Mouse (Mus musculus) heart, adult 9 months (tissue): ENCODE results near the gene Col25a1.

ENCODE experiments used
- DNase-seq, 2 experiments: peaks; one replicate each; pipeline ENCODE4 v3.0.0; 2022; ENCODE audit warnings: low spot score in 2 of 2

The Col25a1 gene

DNA sequence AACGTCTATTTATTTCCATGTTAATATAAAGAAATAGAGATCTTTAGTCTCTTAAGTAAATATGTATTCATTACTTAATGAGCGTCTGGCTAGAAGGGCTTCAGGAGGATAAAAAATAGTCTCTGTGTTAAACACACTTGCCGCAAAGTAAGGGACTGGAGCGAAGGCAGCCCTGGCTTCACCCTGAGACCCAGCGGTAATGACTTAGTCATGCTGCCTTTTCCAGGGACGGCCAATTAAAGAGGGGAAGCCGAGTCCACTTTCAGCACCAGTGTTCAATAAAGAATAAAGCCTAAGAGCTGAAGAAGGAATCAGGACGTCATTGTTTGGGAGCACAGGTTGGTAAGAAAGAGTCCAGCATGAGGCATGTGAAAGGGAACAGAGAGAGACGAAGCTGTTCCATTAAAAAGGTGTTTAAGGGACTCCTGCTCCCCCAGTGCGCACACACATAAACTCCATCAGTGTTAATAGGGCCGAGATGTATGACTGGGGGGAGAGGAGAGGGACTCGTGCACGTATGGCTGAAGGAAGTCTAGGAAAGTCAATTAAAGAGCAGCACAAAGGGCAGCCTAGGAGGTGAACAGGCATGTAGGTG lies 30.1 kb downstream of the Col25a1 start:
- DNase-seq = no peak

DNA sequence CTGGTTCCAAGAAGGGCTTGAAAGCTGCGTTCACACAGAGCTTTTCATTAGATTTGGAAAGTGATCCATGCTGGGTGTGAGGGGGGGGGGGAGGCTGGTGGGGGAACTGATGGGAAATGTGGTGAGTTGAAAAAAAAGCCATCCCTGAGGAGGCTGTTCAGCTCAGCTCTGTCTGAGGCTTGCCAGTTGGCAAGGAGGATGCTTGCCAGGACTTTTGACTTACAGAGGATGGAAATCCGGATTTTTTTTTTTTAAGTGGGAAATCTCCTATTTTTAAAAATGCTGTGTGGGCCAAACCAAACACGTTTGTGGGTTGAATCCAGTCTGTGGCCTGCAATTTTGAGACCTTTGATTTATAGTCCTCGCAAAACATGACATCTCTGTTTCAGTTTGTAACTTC lies 35.6 kb downstream of the Col25a1 start:
- DNase-seq = no peak

DNA sequence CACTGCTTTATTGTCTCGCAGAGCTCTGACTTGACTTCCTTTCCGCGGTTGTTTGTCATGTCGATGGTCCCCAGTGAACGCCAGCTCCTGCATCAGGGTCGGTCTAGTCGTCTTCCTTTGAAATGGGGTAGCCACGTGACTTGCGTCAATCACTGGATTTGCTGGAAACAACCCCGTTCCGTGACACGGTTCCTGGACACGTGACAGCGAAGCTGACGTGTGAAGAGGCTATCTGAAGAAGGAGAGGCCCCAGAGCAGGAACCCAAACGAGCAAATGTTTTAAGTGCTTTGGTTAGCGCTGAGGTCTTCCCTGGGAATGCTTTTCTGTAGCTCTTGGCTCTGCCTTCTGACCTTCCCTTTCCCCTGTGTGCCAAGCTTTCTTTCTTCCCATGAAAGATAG lies 41.5 kb downstream of the Col25a1 start:
- peak; percentile 42 to 59 for DNase-seq

- peak; percentile 71 to 72 for DNase-seq
Observed at GRCm38 (mm10) chr3:130180181-130180940, 49.1 kb downstream of the Col25a1 start.

GRCm38 (mm10) chr3:130180964-130181590 lies 49.8 kb downstream of the Col25a1 start:
- peak in 1 of 2 experiments; percentile 1 for DNase-seq

DNA sequence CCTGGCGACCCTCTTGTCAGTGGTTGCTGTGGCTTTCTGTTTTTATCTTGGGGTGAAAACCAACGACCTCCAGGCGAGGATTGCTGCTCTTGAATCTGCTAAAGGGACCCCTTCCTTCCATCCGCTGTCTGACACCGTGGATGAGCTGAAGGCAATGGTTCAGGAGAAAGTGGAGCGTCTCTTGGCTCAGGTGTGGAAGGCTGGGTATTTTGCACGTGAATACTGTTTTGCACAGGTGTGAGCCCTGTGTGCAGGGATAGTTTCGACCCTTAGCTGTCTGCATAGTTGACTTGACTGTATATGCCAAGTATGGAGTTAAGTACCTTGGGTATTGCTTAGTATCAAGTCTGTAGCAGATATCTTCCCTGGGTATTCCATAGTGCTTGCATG lies 50.3 kb downstream of the Col25a1 start:
- no peak for DNase-seq

GRCm38 (mm10) chr3:130182450-130182849 lies 51.1 kb downstream of the Col25a1 start:
- no peak for DNase-seq

DNA sequence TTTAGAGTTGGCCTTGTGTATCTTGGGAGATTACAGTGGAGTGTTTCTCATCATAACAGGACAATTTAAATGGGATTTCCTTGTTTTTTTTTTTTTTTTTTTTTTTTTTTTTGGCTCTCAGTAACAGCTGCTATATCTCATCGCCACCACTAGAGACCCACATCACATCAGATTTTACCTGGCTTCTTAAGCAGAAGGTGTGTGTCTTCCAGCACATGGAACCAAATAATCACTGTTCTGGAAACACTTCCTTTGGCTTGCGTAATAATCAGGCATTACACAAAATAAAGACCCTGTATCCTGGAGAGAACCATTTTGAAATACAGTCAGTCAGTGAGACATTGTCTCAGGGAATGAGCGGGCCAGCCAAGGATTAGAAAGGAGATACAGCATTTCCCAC lies 53.8 kb downstream of the Col25a1 start:
- no peak for DNase-seq

DNA sequence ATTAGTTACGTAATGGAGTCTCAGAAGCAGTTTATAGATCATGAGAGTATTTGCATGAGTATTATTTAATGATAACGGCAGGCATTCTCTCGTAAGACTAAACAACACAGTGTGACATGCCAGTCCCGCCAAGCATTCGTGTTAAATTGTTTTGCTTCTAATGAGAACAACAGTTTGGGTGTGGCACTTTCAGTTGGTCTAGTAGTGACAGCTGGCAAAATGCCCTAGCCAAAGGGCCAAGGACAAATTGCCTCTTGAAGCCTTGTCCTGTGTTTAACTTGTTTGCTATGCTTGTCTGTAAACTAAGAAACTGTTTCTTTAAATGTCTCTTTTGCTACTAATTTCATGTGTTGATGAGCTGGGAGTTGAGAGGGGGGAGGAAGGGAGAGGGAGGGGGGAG lies 56.3 kb downstream of the Col25a1 start:
- DNase-seq = peak in 1 of 2 experiments; percentile 3

DNA sequence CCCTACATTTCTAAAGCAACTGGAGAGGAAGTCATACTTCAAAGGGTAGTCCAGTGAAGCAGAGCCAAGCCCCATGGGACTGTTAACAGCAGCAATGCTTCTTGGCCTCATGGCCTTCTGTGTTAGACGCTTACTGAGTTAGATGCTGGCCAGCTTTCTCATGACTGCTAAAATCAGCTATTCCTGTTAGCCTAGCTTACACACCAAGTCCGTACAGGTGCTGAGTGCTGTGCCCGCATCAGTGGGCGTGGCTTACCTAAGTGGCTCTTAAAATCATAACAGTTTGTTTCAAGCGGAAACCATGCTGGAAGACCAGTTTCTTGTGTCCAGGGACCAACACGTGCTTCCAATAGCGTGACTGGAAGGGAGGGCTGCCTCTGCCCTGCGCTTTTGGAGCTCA lies 62.1 kb downstream of the Col25a1 start:
- DNase-seq = peak in 1 of 2 experiments; percentile 2

DNA sequence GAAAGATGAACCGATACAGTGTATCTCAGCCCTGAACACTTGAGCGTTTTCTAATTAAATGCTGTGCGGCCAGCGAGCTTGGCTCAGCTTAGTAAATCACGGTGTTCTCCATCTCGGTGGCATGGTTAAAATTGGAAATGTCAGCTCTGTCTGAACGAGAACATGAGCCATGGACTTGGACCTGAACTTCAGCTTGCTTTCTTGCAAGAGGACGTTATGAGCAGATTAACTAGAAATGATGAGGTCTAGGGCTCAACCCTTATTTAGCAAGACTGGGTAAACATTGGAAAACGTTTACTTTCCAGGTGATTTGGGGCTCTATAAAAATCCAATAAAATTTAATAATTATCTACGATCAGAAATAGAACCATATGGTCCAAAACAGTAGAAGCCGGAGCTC lies 83.3 kb downstream of the Col25a1 start:
- DNase-seq = no peak

DNA sequence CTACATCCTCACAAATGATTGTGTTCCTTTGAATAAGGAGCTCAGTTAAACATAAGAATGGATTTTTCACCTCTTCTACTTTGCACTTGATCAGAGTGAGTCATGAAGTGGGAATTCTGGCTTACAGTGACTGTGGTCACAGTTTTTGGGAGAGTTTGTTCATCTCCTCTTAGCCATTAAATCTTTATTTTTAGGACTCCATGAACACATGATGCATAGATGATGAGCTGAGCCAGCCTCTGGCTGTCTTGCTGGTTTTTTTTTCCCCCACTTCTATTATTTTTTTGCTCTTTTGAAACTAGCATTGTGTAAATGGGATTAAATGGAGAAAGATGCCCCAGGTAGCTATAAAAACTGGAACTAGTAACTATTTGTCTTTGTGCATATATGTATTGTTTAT lies 84.8 kb downstream of the Col25a1 start:
- DNase-seq = no peak

- DNase-seq = no peak
Observed at GRCm38 (mm10) chr3:130216646-130217045, 85.3 kb downstream of the Col25a1 start.

DNA sequence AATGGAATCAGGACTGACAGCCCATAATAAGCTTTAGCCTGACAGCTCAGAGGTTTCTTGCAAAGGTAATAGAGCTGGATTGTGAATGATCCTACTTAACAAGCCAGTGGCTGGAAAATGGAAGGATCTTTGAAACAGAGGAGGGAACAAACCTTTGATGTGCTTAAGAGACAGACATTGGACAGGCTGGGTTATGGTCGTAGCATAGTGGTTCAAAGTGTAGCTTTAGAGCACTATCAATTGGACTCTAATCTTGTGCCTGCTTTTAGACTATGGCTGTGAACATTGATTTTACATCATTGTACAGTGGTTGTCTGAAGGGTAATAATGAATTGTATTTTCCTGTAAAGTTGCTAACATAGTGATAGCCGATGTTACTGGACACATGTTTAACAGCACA lies 86.4 kb downstream of the Col25a1 start:
- no peak for DNase-seq

DNA sequence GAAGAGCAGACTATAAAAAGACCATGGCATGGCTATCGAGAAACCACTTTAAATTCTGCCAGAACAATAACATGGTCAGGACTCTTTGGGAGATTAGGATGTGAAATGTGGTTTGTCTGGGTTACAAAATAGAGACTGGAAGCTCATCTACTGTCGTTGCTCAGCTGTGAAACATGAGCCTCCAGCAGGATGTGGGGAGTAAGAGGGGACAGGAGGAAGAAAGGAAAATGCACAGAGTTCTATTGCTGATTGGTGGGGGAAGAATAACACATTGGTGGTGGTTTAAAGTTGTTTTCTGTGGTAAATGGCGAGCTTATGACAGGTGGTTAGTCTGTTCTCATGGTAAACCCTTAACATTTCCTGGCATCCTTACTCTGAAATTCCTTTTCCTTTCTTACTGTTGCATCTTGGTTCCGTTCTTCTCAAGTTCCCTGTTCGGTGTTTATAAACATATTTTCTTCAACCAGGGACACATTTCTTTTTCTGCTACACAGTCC lies 87.0 kb downstream of the Col25a1 start:
- no peak for DNase-seq

- no peak for DNase-seq
Observed at GRCm38 (mm10) chr3:130220811-130221210, 89.5 kb downstream of the Col25a1 start.

DNA sequence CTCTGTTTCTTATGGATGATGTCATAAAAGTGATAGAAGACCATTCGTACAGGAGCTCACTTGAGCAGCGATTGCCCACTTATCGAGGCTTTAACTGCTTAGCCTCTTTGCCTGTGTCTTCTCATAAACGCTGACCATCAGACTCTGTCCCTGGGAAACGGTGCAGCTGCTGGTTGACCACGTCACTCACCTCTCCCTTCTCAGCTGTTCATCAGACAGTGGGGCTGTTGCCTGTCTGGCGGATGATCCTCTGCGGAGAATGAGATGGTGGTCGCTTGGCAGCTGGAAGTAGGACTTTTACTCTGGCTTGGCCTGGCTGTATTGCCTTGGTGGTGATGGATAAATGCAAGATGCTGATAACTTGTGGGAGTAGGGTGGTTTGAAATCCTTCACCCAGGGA lies 96.9 kb downstream of the Col25a1 start:
- DNase-seq = no peak

DNA sequence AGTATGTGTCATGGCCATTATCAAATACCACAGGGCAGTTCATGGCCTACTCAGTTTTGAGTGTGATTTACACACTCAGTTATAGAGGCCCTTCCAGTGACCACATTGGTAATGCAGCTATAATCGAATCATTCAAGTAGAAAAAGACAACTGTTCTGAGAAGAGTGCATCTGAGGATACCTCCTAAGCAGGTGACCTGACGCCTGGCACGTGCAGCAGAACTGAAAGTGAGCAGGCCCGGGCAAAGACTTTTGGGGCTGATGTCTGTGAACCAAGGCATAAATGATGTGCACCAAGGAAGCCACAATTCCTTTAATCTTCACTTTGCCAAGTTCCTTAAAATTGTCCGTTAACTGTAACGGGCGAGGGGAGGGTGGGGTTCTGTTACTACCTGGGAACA lies 101.6 kb downstream of the Col25a1 start:
- DNase-seq = no peak

DNA sequence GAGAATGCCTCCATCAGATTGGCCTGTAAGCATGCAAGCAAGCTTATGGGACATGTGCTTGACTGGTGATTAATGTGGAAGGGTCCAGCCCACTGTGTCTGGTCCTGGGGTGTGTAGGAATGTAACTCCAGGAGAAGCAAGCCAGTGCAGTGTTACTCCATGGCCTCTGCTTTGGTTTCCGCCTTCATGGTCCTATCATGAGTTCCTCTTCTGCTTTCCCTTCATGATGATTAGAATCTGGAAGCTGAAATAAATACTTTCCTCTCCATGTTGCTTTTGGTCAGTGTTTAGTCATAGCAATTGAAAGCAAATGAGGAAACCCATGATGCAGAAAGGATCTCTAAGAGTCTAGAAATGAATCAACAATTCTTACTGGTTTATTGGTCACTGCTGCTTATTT lies 103.9 kb downstream of the Col25a1 start:
- no peak for DNase-seq

DNA sequence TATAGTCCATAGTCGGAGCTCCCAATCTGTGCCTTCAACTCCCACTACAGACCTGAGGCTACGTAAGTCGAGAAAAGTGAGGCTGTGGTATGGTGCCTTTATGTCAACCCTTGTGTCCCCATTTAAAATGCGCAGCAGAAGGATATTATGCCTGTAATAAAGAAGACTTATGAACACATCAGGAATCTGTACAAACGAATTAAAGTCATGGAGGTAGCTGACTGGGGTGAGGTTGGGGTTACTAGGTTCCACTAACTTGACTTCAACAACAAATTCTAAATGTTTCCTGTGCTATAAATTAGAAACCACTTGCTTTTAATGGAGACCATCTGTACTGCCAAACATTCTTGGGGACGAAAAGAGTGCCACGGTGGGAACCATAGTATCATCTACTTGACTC lies 104.8 kb downstream of the Col25a1 start:
- DNase-seq = no peak

GRCm38 (mm10) chr3:130237852-130238251 lies 106.6 kb downstream of the Col25a1 start:
- no peak for DNase-seq

DNA sequence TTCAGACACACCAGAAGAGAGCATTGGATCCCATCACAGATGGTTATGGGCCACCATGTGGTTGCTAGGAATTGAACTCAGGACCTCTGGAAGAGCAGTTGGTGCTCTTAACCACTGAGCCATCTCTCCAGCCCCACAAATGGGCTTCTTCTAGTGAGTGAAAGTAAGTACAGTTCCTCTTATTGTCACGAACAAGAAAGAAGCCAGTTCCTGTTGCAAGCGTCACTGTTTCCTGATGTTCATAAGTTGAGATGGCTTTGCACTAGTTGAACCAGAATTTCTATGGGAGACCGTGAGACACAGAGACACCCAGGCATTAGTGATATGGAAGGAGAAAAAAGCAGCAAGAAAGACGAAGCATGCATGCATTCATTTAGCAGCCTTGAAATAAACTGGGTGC lies 110.6 kb downstream of the Col25a1 start:
- no peak for DNase-seq
